Mouse (Mus musculus) Patski (cell line): ENCODE data around the gene Tacr2. TPM values are rescaled to one million over a fixed set of nuclear protein-coding genes. Genes with fewer than 3 reads are reported as not detected.

ENCODE experiments used
- ATAC-seq: fragments of 100-300 bp; one replicate; pipeline ENCODE4 v1.8.0; 2021
- CTCF ChIA-PET: fragments of 350-600 bp; sonication (Branson Sonifier 250); formaldehyde crosslinking; loops from one replicate; lab custom pipeline; 2022; ENCODE audit warnings: inconsistent platforms; lab: Charles Lee
- POLR2A ChIA-PET: fragments of 350-600 bp; sonication (Branson Sonifier 250); formaldehyde crosslinking; loops from one replicate; lab custom pipeline; 2022; ENCODE audit warnings: antibody characterized with exemption, inconsistent platforms; lab: Charles Lee
- DNase-seq: peaks from one replicate; pipeline ENCODE4 v3.0.0-alpha.2; 2011; ENCODE audit warnings: low read depth, low spot score
- H3K27me3 ChIP-seq: fragments of 371-371 bp; one replicate; pipeline ENCODE4 v1.5.1; 2021
- CTCF ChIP-seq: fragments of 100-300 bp; IDR thresholded peaks from one replicate; pipeline ENCODE4 v1.5.1; 2021
- in situ Hi-C: fragments of 300-500 bp; cut with MboI; formaldehyde crosslinking; loops from 3 replicates; pipeline ENCODE4 v1.11.1; 2018; ENCODE audit warnings: low pct_unique_long_range_greater_than_20kb, mixed read lengths
- polyA plus RNA-seq: library from polyadenylated mRNA; unstranded; gene quantifications from one replicate; pipeline ENCODE4 v1.2.3, GENCODE M21; 2021

Tacr2 gene
- polyA plus RNA-seq, 1 experiment from 2014 or later = 0.08 TPM

- H3K27me3 ChIP-seq = no peaks in the 10 kb centered on the region
- no peak for TF ChIP-seq CTCF
- CTCF ChIA-PET = interaction anchor here (1.5 kb wide), 1 partner anchor 81 kb away, joined by 4 read pairs; no protein-coding TSS in a partner anchor
- DNase-seq (no peak), ATAC-seq (no peak)
- in situ Hi-C loops = no loop called here
- POLR2A ChIA-PET = no interaction called here
Observed at GRCm38 (mm10) chr10:62264299-62264698, 12.1 kb downstream of the Tacr2 start.

GRCm38 (mm10) chr10:62269278-62269677 lies 17.0 kb downstream of the Tacr2 start:
- ATAC-seq = no peak
- CTCF ChIA-PET = no interaction called here
- in situ Hi-C loops = no loop called here

GRCm38 (mm10) chr10:62275235-62275634 lies 23.0 kb downstream of the Tacr2 start:
- H3K27me3 ChIP-seq = no peaks in the 10 kb centered on the region
- ChIA-PET CTCF (no interaction called here), POLR2A (no interaction called here)
- in situ Hi-C loops = loop anchor here (10.0 kb wide), 1 partner anchor 110 kb away; no protein-coding TSS in a partner anchor
- TF ChIP-seq CTCF = peak; percentile 84
- ATAC-seq (peak; percentile 58), DNase-seq (peak; percentile 24)

More at GRCm38 (mm10) chr10:62269278-62269677, 17.0 kb downstream of the Tacr2 start:
- TF ChIP-seq CTCF = no peak
- no peak for DNase-seq
- no peaks in the 10 kb centered on the region for H3K27me3 ChIP-seq
- POLR2A ChIA-PET = no interaction called here

- TF ChIP-seq CTCF = no peak
- CTCF ChIA-PET = no interaction called here
- no peak for DNase-seq
- in situ Hi-C loops = loop anchor here (10.0 kb wide), 1 partner anchor 107 kb away; no protein-coding TSS in a partner anchor
- no peak for ATAC-seq
- H3K27me3 ChIP-seq = no peaks in the 10 kb centered on the region
- POLR2A ChIA-PET = interaction anchor here (0.7 kb wide), 1 partner anchor 17 kb away, joined by 3 read pairs; no protein-coding TSS in a partner anchor
Observed at GRCm38 (mm10) chr10:62277499-62278293, 25.5 kb downstream of the Tacr2 start.

- in situ Hi-C loops = loop anchor here (10.0 kb wide), 1 partner anchor 106 kb away; no protein-coding TSS in a partner anchor
- DNase-seq (no peak), ATAC-seq (no peak)
- no peak for TF ChIP-seq CTCF
- POLR2A ChIA-PET = no interaction called here
- H3K27me3 ChIP-seq = no peaks in the 10 kb centered on the region
- CTCF ChIA-PET = no interaction called here
Observed at GRCm38 (mm10) chr10:62279066-62279465, 26.8 kb downstream of the Tacr2 start.

GRCm38 (mm10) chr10:62279671-62280070 lies 27.4 kb downstream of the Tacr2 start:
- TF ChIP-seq CTCF = no peak
- no peaks in the 10 kb centered on the region for H3K27me3 ChIP-seq
- ATAC-seq = no peak
- POLR2A ChIA-PET = no interaction called here
- CTCF ChIA-PET = no interaction called here
- in situ Hi-C loops = loop anchor here (10.0 kb wide), 1 partner anchor 105 kb away; no protein-coding TSS in a partner anchor
- no peak for DNase-seq

- ChIA-PET CTCF (no interaction called here), POLR2A (no interaction called here)
- DNase-seq (no peak), ATAC-seq (no peak)
- in situ Hi-C loops = no loop called here
- no peaks in the 10 kb centered on the region for H3K27me3 ChIP-seq
- TF ChIP-seq CTCF = no peak
Observed at GRCm38 (mm10) chr10:62282782-62283181, 30.5 kb downstream of the Tacr2 start.

- POLR2A ChIA-PET = interaction anchor here (1.5 kb wide), 1 partner anchor 10 kb away, joined by 5 read pairs; no protein-coding TSS in a partner anchor
- no peak for TF ChIP-seq CTCF
- ATAC-seq (no peak), DNase-seq (no peak)
- in situ Hi-C loops = no loop called here
- CTCF ChIA-PET = no interaction called here
- no peaks in the 10 kb centered on the region for H3K27me3 ChIP-seq
Observed at GRCm38 (mm10) chr10:62283206-62283792, 31.1 kb downstream of the Tacr2 start.

GRCm38 (mm10) chr10:62287460-62288124 lies 35.4 kb downstream of the Tacr2 start:
- no peak for DNase-seq

GRCm38 (mm10) chr10:62294112-62294511 lies 41.9 kb downstream of the Tacr2 start:
- no peak for TF ChIP-seq CTCF
- ChIA-PET POLR2A (interaction anchor here (1.5 kb wide), 1 partner anchor 10 kb away, joined by 5 read pairs; no protein-coding TSS in a partner anchor), CTCF (interaction anchor here (1.6 kb wide), 1 partner anchor 28 kb away, joined by 5 read pairs; no protein-coding TSS in a partner anchor)
- in situ Hi-C loops = no loop called here
- ATAC-seq (no peak), DNase-seq (no peak)
- H3K27me3 ChIP-seq = no peaks in the 10 kb centered on the region

More at GRCm38 (mm10) chr10:62287460-62288124, 35.4 kb downstream of the Tacr2 start:
- POLR2A ChIA-PET = interaction anchor here (0.5 kb wide), 1 partner anchor 20 kb away, joined by 3 read pairs; no protein-coding TSS in a partner anchor
- ATAC-seq = no peak
- TF ChIP-seq CTCF = no peak
- CTCF ChIA-PET = interaction anchor here (1.4 kb wide), 1 partner anchor 12 kb away, joined by 3 read pairs; no protein-coding TSS in a partner anchor
- H3K27me3 ChIP-seq = no peaks in the 10 kb centered on the region
- in situ Hi-C loops = no loop called here
